Mouse (Mus musculus) large intestine, adult 2 months (tissue): ENCODE measurements at regions not wholly inside any gene's neighbourhood (a gene's known extent, or its start where the extent isn't known, plus 50 kb on each side); places are given as distances from the start of the nearest gene placed in this dataset.
"Not testable (repeated sequence)": the region's sequence is repeated elsewhere in the genome, so short reads cannot be mapped to it uniquely, and the experiment has no call there.

ENCODE experiments used
- DNase-seq: peaks from one replicate; pipeline ENCODE4 v3.0.0-alpha.2; 2012; ENCODE audit warnings: low read depth, low spot score
- WGBS: fragments of 180-500 bp; shearing (Covaris S2); methylation state at CpG from one replicate; pipeline ENCODE4 v1.1.7; 2018; 5-methylcytosine and 5-hydroxymethylcytosine counted together

GRCm38 (mm10) chr14:86599511-86599910 is 541.5 kb downstream of the Diaph3 start:
- WGBS: 75% methylated on average over 3 of the region's 3 CpGs
- no peak for DNase-seq

- WGBS: 81% methylated on average over 2 of the region's 2 CpGs
- no peak for DNase-seq
These were observed 552.5 kb downstream of the Diaph3 start for GRCm38 (mm10) chr14:86588525-86588924.

GRCm38 (mm10) chr14:86585959-86586358 is 555.1 kb downstream of the Diaph3 start:
- WGBS: 62% methylated on average over 5 of the region's 5 CpGs
- not testable (repeated sequence) for DNase-seq

- DNase-seq: no peak
- 52% methylated on average over 2 of the region's 2 CpGs for WGBS
These were observed 578.3 kb downstream of the Diaph3 start for GRCm38 (mm10) chr14:86562728-86563127.

GRCm38 (mm10) chr14:86537992-86538391 is 603.0 kb downstream of the Diaph3 start:
- DNase-seq: no peak
- 74% methylated on average over 5 of the region's 5 CpGs for WGBS

- 91% methylated on average over 1 of the region's 1 CpGs for WGBS
- DNase-seq: no peak
These were observed 604.6 kb downstream of the Diaph3 start for GRCm38 (mm10) chr14:86536341-86537027.

GRCm38 (mm10) chr14:86510408-86510807 is 630.6 kb downstream of the Diaph3 start:
- WGBS: 92% methylated on average over 9 of the region's 9 CpGs
- no peak for DNase-seq

- no peak for DNase-seq
- WGBS: 79% methylated on average over 6 of the region's 6 CpGs
These were observed 631.3 kb downstream of the Diaph3 start for GRCm38 (mm10) chr14:86509686-86510085.

- DNase-seq: no peak
- WGBS: 89% methylated on average over 6 of the region's 6 CpGs
These were observed 634.7 kb downstream of the Diaph3 start for GRCm38 (mm10) chr14:86506286-86506685.

GRCm38 (mm10) chr14:86490826-86491225 is 650.2 kb downstream of the Diaph3 start:
- WGBS: 89% methylated on average over 4 of the region's 4 CpGs
- DNase-seq: no peak

GRCm38 (mm10) chr14:86489872-86490631 is 651.0 kb downstream of the Diaph3 start:
- 64% methylated on average over 13 of the region's 13 CpGs for WGBS
- DNase-seq: no peak

- 73% methylated on average over 16 of the region's 16 CpGs for WGBS
- no peak for DNase-seq
These were observed 651.8 kb downstream of the Diaph3 start for GRCm38 (mm10) chr14:86489044-86489816.

- no peak for DNase-seq
- 72% methylated on average over 8 of the region's 8 CpGs for WGBS
These were observed 653.6 kb downstream of the Diaph3 start for GRCm38 (mm10) chr14:86487285-86487897.

- 72% methylated on average over 5 of the region's 5 CpGs for WGBS
- no peak for DNase-seq
These were observed 656.8 kb downstream of the Diaph3 start for GRCm38 (mm10) chr14:86484247-86484646.

- 84% methylated on average over 1 of the region's 1 CpGs for WGBS
- DNase-seq: no peak
These were observed 667.4 kb downstream of the Diaph3 start for GRCm38 (mm10) chr14:86473604-86474003.

GRCm38 (mm10) chr14:86470462-86470861 is 670.6 kb downstream of the Diaph3 start:
- no peak for DNase-seq
- 59% methylated on average over 4 of the region's 4 CpGs for WGBS

- 44% methylated on average over 8 of the region's 8 CpGs for WGBS
- DNase-seq: no peak
These were observed 673.1 kb downstream of the Diaph3 start for GRCm38 (mm10) chr14:86467886-86468463.

- 71% methylated on average over 2 of the region's 2 CpGs for WGBS
- no peak for DNase-seq
These were observed 677.6 kb downstream of the Diaph3 start for GRCm38 (mm10) chr14:86463388-86463787.

- 55% methylated on average over 2 of the region's 2 CpGs for WGBS
These were observed 687.9 kb downstream of the Diaph3 start for GRCm38 (mm10) chr14:86453142-86453541.

GRCm38 (mm10) chr14:86450616-86451015 is 690.4 kb downstream of the Diaph3 start:
- WGBS: 81% methylated on average over 1 of the region's 1 CpGs
- DNase-seq: no peak

More at GRCm38 (mm10) chr14:86453142-86453541, 687.9 kb downstream of the Diaph3 start:
- DNase-seq: no peak
